Mouse (Mus musculus) ES-CJ7 (cell line): ENCODE measurements around the gene Aup1.

Source experiments
- DNase-seq: peaks from one replicate; pipeline ENCODE4 v3.0.0; 2011; ENCODE audit warnings: low read depth, low spot score

Gene Aup1

GRCm38 (mm10) chr6:83054074-83054851 lies at the start of gene Aup1:
Gene Aup1 (plus strand): TSS chr6:83054521.
- DNase-seq = peak; percentile 99

- DNase-seq = no peak
Observed at GRCm38 (mm10) chr6:83004872-83005271, 49.4 kb upstream of the Aup1 start.

DNA sequence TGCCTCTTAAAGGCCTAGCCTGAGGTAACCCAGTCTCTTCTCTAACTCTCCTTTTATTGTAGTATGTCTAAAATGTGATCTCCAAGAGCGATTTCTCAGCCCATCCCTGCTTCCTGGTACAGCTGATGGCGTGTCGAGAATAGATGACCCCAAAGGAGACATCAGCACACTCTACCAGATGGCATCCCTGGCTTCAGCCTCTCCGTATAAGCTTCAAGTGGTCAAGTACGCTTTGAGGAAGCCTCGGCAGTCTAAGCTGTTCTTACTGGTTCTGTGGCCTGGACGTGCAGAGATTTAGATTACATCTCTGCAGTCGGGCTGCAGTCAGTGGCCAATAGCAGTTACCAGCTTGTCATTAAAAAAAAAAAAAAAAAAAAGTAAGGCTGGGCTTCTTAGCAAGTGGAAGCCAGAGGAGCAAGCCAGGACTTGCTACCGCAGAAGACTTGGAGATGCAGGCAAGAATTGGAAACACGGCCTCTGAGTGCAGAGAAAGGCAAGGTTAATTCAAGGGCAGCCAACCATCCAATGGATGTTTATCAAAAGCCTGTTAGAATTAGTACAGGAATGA lies 48.8 kb upstream of the Aup1 start:
- no peak for DNase-seq

- DNase-seq = no peak
Observed at GRCm38 (mm10) chr6:83006114-83006513, 48.2 kb upstream of the Aup1 start.

DNA sequence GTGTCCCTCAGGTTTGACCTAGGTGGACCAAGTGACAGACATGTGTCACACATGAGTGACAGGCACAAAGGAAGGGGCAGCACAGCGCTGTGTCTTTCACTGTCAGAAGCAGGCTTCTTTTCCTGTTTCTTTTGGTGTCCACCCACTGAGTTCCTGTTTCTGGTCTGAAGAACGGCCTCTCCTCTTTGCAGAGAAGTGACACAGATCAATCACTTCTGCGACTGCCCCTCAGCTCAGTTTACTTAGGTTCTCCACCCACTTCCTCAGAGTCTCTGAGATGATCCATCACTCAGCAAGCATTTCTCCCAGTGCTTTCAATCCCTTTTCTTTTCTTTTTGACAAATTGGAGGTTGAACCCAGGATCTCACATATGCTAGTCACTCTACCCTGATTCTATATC lies 45.7 kb upstream of the Aup1 start:
- no peak for DNase-seq

GRCm38 (mm10) chr6:83010010-83010409 lies 44.3 kb upstream of the Aup1 start:
- no peak for DNase-seq

- no peak for DNase-seq
Observed at GRCm38 (mm10) chr6:83011255-83011654, 43.1 kb upstream of the Aup1 start.

GRCm38 (mm10) chr6:83011756-83012155 lies 42.6 kb upstream of the Aup1 start:
- DNase-seq = no peak

- no peak for DNase-seq
Observed at GRCm38 (mm10) chr6:83013444-83013843, 40.9 kb upstream of the Aup1 start.

DNA sequence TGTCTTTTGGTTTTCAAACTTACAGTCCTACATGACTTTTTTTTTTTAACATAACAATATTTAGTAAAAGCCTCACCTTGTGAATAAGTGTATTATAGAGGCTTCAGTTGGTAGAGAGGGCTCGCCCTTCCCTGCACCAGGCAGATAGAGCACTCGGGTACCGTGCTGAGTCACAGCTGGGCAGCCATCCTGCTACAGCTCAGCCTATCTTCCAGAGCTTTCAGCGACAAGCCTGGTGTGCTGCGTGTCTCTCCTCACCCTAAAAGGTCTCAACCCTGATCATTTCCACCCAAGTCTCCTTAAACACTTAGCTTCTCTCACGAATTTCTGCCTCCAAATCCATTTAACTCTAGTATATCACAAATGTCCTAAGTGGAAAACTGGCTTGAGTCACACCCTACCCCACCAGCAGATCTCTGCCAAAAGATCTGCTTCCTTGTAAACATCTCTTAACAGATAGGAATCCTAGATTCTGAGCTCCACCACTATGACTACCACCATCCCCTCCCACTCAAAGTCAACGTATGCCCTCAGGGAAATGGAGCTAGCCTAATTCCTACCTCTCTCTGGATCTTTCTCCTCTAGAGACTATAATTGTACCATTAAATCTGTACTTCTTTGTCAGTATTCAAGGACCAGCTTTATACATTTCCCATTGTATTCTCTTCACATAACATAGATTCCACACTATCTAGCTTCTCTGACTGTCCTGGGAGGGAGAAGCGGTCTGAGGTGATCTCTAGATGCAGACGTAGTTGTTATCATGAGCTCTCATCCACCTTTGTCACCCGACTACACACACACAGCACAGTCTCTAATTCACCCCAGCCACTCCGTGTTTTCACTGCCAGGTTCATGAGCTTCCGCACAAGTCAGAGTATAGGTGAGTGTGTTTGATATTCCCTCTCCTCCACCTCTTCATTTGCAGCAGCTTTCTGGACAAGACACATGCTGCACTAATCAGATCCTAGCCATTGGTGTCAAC lies 39.5 kb upstream of the Aup1 start:
- no peak for DNase-seq

- no peak for DNase-seq
Observed at GRCm38 (mm10) chr6:83015749-83016148, 38.6 kb upstream of the Aup1 start.

GRCm38 (mm10) chr6:83017190-83017589 lies 37.1 kb upstream of the Aup1 start:
- no peak for DNase-seq

DNA sequence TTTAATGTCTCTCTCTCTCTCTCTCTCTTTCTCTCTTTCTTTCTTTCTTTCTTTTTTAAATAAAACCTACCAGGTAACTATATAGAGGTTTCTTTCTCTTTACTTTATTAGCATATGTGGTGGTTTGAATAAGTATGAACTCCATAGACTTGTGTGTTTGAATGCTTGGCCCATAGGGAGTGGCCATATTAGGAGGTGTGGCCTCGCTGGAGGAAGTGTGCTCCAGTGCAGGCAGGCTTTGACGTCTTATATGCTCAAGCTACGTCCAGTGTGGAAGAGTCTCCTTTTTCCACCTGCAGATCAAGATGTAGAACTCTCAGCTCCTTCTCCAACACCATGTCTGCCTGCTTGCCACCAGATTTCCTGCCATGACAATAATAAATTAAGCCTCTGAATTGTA lies 35.3 kb upstream of the Aup1 start:
- no peak for DNase-seq

DNA sequence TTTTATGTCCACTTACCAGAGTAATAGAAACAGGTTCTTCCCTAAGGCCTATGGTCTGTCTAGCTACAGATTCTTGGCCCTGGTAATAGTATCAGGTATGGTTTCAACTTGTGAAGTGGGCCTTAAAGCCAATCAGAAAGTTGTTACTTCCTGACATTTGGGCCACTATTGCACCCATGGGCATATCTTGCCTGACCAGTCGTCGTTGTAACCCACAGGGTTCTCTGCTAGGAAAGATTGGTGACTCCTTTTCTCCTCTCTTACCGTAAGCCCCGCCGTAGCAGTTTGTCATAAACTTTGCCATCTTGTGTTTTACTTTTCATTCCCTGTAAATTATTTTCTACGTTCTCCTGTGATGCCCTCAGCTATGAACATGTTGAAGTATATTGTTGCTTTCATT lies 34.2 kb upstream of the Aup1 start:
- no peak for DNase-seq

- DNase-seq = no peak
Observed at GRCm38 (mm10) chr6:83020836-83021593, 33.3 kb upstream of the Aup1 start.

DNA sequence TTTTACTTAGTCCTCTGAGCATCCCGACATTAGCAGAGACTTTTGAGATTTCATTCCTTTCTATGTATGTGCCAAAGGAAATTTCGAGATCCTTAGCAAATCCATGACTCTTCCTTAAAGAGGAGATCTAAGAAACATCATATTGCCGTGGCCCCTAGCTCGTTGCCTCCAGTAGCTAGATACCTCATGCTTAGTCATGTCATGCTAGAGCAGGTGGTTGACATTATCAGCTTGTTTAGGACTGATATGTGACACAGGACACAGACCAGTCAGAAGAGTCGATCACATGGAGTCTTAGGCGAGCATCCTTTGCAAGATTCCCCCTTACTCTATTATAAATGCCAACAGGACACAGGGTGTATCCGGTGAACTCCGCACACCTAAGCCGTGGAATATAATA lies 31.3 kb upstream of the Aup1 start:
- no peak for DNase-seq

DNA sequence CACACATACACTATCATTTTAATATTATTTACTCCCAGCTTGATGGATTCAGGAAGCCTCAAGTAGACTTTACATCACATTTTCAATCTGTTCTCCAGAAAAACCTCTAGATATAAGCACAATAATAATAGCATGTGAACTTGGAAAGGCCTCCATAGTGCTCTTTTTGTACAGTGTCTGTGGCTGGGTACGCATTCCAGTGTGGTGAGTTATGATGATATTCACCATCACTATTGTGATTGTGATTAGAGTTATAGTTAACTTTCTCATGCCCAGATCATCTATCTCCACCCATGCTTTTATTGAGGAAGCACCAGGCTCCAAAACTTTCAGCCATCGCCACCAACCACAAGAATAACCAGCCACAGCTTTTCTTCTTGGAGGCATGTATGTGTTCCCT lies 30.5 kb upstream of the Aup1 start:
- DNase-seq = no peak

GRCm38 (mm10) chr6:83024421-83024820 lies 29.9 kb upstream of the Aup1 start:
- DNase-seq = no peak

GRCm38 (mm10) chr6:83025221-83025620 lies 29.1 kb upstream of the Aup1 start:
- DNase-seq = no peak

DNA sequence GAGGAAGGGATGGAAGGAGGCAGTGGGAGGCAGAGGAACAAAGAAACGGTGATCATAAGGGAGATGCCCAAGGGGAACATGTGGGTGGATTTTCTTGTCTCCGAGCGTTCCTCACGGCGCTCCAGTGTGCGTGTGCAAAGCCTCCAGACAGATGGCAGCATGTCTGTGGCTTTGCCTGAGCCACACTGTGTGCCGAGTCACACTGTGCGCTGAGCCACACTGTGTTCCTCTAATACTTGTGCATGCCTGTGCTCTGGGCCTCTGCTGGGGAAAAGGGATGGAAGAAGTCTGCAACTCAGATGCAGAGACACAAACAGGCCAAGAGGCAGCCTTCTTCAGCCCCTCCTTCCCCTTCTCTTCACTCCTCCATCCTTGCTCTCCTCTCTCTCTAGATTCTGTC lies 27.0 kb upstream of the Aup1 start:
- no peak for DNase-seq

DNA sequence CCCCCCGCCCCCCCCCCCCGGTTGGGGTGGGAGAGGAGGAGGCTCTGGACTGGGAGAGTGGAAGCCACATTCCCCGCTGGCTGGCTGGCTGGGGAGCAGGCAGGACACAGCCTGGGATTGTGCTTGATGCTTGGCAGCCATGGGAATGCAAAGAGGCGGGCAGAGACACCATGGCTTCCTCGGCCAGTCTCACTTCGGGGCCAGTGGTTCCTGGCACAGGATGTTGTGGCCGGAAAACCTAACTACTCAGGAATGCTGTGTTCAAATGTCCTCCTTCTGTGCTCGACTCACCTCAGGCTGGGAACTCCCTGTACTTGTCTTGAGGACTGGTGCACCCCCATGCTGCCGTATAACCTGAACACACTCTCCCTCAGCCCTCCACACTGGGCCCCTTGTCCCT lies 26.6 kb upstream of the Aup1 start:
- no peak for DNase-seq

DNA sequence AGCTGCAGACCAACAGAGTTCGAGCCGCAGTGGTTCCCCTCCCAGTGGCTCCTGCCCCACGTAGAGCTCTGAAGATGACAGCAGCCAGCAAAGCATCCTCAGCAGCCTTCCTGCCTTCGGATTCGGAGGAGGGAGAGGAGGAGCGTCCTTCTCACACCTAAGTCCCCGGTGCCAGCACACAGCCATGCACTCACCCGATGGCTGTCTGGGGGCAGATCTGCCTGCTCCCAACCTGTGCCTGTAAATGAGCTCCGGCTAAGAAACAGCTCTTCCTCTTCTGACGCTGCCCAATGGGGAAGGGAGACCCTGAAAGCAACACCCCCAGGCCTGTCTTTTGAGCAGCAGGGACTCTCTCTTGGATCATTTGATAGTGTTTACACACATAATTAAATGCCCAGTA lies 24.5 kb upstream of the Aup1 start:
- no peak for DNase-seq
